Mouse (Mus musculus): Measurements from ENCODE around the gene Mlxipl.

Gene Mlxipl

GRCm38 (mm10) chr5:135145955-135146354 lies 56.3 kb downstream of the Mlxipl start:
- DNase-seq (ENCODE audit: low spot score in 2 of 2): no peak

- no peak for DNase-seq (ENCODE audit: low spot score in 2 of 2)
These were observed 59.0 kb downstream of the Mlxipl start for GRCm38 (mm10) chr5:135148715-135149052.

- peak; percentile 97 to 98 for DNase-seq (ENCODE audit: low spot score in 2 of 2)
These were observed 59.5 kb downstream of the Mlxipl start, which contains the start of gene Tbl2 for GRCm38 (mm10) chr5:135149053-135149819. Tbl2 (plus strand) TSS chr5:135149657.

GRCm38 (mm10) chr5:135149820-135150178 lies 60.1 kb downstream of the Mlxipl start:
- no peak for DNase-seq (ENCODE audit: low spot score in 2 of 2)

- DNase-seq (ENCODE audit: low spot score in 2 of 2): no peak
These were observed 66.8 kb downstream of the Mlxipl start for GRCm38 (mm10) chr5:135156496-135156895.

- peak in 1 of 2 experiments; percentile 59 for DNase-seq (ENCODE audit: low spot score in 2 of 2)
These were observed 71.5 kb downstream of the Mlxipl start for GRCm38 (mm10) chr5:135161221-135161620.

GRCm38 (mm10) chr5:135161650-135162049 lies 72.0 kb downstream of the Mlxipl start:
- no peak for DNase-seq (ENCODE audit: low spot score in 2 of 2)

- DNase-seq (ENCODE audit: low spot score in 2 of 2): no peak
These were observed 72.7 kb downstream of the Mlxipl start for GRCm38 (mm10) chr5:135162361-135162760.

GRCm38 (mm10) chr5:135162821-135163220 lies 73.1 kb downstream of the Mlxipl start:
- DNase-seq (ENCODE audit: low spot score in 2 of 2): no peak

- no peak for DNase-seq (ENCODE audit: low spot score in 2 of 2)
These were observed 77.2 kb downstream of the Mlxipl start for GRCm38 (mm10) chr5:135166909-135167308.

GRCm38 (mm10) chr5:135167469-135167868 lies 77.8 kb downstream of the Mlxipl start:
- no peak for DNase-seq (ENCODE audit: low spot score in 2 of 2)

GRCm38 (mm10) chr5:135168063-135169062 lies 78.7 kb downstream of the Mlxipl start, which contains the start of gene Bcl7b:
Bcl7b (plus strand) TSS chr5:135168283.
- DNase-seq (ENCODE audit: low spot score in 2 of 2): peak; percentile 96 to 98

- no peak for DNase-seq (ENCODE audit: low spot score in 2 of 2)
These were observed 79.8 kb downstream of the Mlxipl start for GRCm38 (mm10) chr5:135169479-135169878.

- DNase-seq (ENCODE audit: low spot score in 2 of 2): no peak
These were observed 82.1 kb downstream of the Mlxipl start for GRCm38 (mm10) chr5:135171688-135172220.

GRCm38 (mm10) chr5:135172986-135173385 lies 83.3 kb downstream of the Mlxipl start:
- DNase-seq (ENCODE audit: low spot score in 2 of 2): no peak

GRCm38 (mm10) chr5:135175086-135175485 lies 85.4 kb downstream of the Mlxipl start:
- DNase-seq (ENCODE audit: low spot score in 2 of 2): no peak

GRCm38 (mm10) chr5:135178523-135178922 lies 88.8 kb downstream of the Mlxipl start:
- DNase-seq (ENCODE audit: low spot score in 2 of 2): no peak

- DNase-seq (ENCODE audit: low spot score in 2 of 2): peak; percentile 54 to 75
These were observed 89.3 kb downstream of the Mlxipl start for GRCm38 (mm10) chr5:135178996-135179395.

GRCm38 (mm10) chr5:135179616-135180015 lies 89.9 kb downstream of the Mlxipl start:
- no peak for DNase-seq (ENCODE audit: low spot score in 2 of 2)

GRCm38 (mm10) chr5:135180796-135181195 lies 91.1 kb downstream of the Mlxipl start:
- DNase-seq (ENCODE audit: low spot score in 2 of 2): no peak

- no peak for DNase-seq (ENCODE audit: low spot score in 2 of 2)
These were observed 92.1 kb downstream of the Mlxipl start for GRCm38 (mm10) chr5:135181776-135182175.

Data from right cerebral cortex, postnatal 36 days (tissue).